Mouse (Mus musculus) adrenal gland, adult 2 months (tissue): ENCODE data around the gene Grik4. TPM values are rescaled to one million over a fixed set of nuclear protein-coding genes. Genes with fewer than 3 reads are reported as not detected.
A peak's percentile ranks its signal among the peaks of the same experiment; 100 is the strongest.

Source experiments
- DNase-seq: peaks from one replicate; pipeline ENCODE4 v3.0.0; 2021
- polyA plus RNA-seq: library from polyadenylated mRNA; depleted of rRNA; stranded (reverse); fragments of >200 nt; gene quantifications from 2 replicates; pipeline ENCODE4 v1.2.3, GENCODE M21; 2012
- total RNA-seq, 2 experiments: library from RNA; stranded (reverse); gene quantifications; 2 replicates each; pipeline ENCODE4 v1.2.3; 2021

Grik4 gene
- total and polyA plus RNA-seq, 3 experiments: 1.2 to 2.5 (median 1.6) TPM

GRCm38 (mm10) chr9:42670619-42671018 lies 273.7 kb downstream of the Grik4 start:
- DNase-seq: no peak

GRCm38 (mm10) chr9:42661481-42661880 lies 282.8 kb downstream of the Grik4 start:
- no peak for DNase-seq

GRCm38 (mm10) chr9:42652756-42653155 lies 291.5 kb downstream of the Grik4 start:
- DNase-seq: peak; percentile 26

GRCm38 (mm10) chr9:42652309-42652708 lies 292.0 kb downstream of the Grik4 start:
- no peak for DNase-seq

GRCm38 (mm10) chr9:42649872-42650271 lies 294.4 kb downstream of the Grik4 start:
- no peak for DNase-seq

GRCm38 (mm10) chr9:42648051-42648450 lies 296.2 kb downstream of the Grik4 start:
- no peak for DNase-seq

- DNase-seq: no peak
Observed at GRCm38 (mm10) chr9:42647596-42647995, 296.7 kb downstream of the Grik4 start.

GRCm38 (mm10) chr9:42646821-42647220 lies 297.5 kb downstream of the Grik4 start:
- DNase-seq: no peak

GRCm38 (mm10) chr9:42645161-42645560 lies 299.1 kb downstream of the Grik4 start:
- DNase-seq: no peak

- DNase-seq: no peak
Observed at GRCm38 (mm10) chr9:42642821-42643220, 301.5 kb downstream of the Grik4 start.

GRCm38 (mm10) chr9:42641550-42642117 lies 302.7 kb downstream of the Grik4 start:
- no peak for DNase-seq

- no peak for DNase-seq
Observed at GRCm38 (mm10) chr9:42636446-42636845, 307.8 kb downstream of the Grik4 start.

- DNase-seq: no peak
Observed at GRCm38 (mm10) chr9:42631479-42631878, 312.8 kb downstream of the Grik4 start.

GRCm38 (mm10) chr9:42627634-42628033 lies 316.7 kb downstream of the Grik4 start:
- no peak for DNase-seq

GRCm38 (mm10) chr9:42627146-42627545 lies 317.1 kb downstream of the Grik4 start:
- no peak for DNase-seq

- no peak for DNase-seq
Observed at GRCm38 (mm10) chr9:42626226-42626775, 318.0 kb downstream of the Grik4 start.

GRCm38 (mm10) chr9:42614409-42614808 lies 329.9 kb downstream of the Grik4 start:
- no peak for DNase-seq

- DNase-seq: no peak
Observed at GRCm38 (mm10) chr9:42613827-42614226, 330.5 kb downstream of the Grik4 start.

GRCm38 (mm10) chr9:42612482-42612991 lies 331.8 kb downstream of the Grik4 start:
- DNase-seq: no peak

GRCm38 (mm10) chr9:42601445-42601844 lies 342.8 kb downstream of the Grik4 start:
- peak; percentile 3 for DNase-seq

GRCm38 (mm10) chr9:42597525-42597924 lies 346.8 kb downstream of the Grik4 start:
- no peak for DNase-seq

GRCm38 (mm10) chr9:42578511-42578910 lies 365.8 kb downstream of the Grik4 start:
- DNase-seq: no peak

GRCm38 (mm10) chr9:42578106-42578505 lies 366.2 kb downstream of the Grik4 start:
- no peak for DNase-seq
